Mouse (Mus musculus) T-cell, adult 66 days (primary cell): ENCODE data around the gene Lyg2. TPM values are rescaled to one million over a fixed set of nuclear protein-coding genes. Genes with fewer than 3 reads are reported as not detected.

Source experiments
- total RNA-seq, 2 experiments: library from RNA; stranded (reverse); gene quantifications; 3 replicates in 1 of 2; 4 replicates in 1 of 2; pipeline ENCODE4 v1.2.4; 2023

The Lyg2 gene
- total RNA-seq, result not detected

GRCm38 (mm10) chr1:37916393-37916792 lies at the start of gene Lyg2:
Gene Lyg2 (minus strand): TSS chr1:37916493.

DNA sequence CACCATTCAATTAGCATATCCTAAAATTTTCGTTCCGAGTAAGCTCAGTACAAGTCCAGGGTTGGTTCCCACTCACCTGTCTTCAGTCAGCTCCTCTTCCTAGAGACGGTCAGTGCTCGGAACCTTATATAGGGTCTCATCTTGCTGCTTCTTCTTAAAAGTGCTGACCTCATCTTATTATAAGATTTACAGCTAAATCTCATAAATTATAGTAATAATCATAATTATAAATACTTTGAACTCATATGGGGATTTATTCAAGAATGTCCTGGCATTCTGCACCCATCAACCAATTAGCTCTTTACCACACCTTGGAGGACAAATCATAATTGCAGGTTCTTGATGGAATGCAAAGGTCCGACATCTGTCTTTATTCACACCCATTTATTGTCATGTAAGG lies 41.4 kb upstream of the Lyg2 start, which contains the start of gene Lyg1:
TSS of gene Lyg1 (minus strand) at position 101 of the 400 bp plus-strand sequence.

GRCm38 (mm10) chr1:37890025-37890652 lies 26.2 kb downstream of the Lyg2 start, which contains the start of the genes Mitd1 and Mrpl30:
Gene Mitd1 (minus strand): TSS chr1:37890411.
Gene Mrpl30 (plus strand): TSS chr1:37890477.

DNA sequence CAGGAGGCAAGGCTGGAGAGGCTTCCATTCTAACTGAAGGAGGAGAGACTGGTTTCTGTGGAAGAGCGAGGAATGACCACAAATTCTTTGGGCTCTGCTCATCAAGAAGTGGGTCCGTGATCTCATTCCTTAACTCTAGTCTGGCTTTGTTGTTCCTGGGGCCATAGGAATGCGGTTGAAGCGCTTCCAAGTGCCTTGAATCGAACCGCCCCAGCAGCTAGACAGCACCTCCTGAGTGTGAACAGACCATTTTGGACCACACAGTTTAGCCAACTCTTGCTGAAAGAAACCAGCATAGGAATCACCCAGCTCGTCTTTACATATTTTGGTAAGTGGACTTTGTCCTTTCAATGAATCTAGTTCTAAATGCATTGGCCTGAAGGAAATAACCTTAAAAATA lies 44.6 kb downstream of the Lyg2 start, which contains the start of gene Lipt1:
TSS of gene Lipt1 (plus strand) at position 35 of the 400 bp plus-strand sequence.

DNA sequence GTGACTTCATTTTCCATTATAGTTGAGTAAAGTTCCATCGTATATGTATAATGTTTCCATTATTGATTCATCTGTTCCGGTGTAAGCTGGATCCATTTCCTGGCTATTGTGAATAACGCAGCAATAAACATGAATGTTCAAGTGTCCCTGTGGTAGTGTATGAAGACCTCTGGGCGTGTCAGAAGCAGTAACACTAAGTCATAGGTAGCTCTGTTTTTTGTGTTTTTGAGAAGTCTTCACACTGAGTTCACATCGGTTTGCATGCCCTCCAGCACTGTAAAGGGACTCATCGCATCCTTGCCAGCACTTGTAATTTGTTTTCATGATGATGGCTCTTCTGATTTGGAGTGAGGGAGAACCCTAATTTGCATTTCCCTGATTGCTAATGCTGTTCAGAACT lies 50.0 kb downstream of the Lyg2 start, which contains the start of gene Tsga10:
TSS of gene Tsga10 (minus strand) at position 144 of the 400 bp plus-strand sequence.

Other genes starting within 250 kb of the Lyg2 start
- gene 2010300C02Rik, start 196.4 kb downstream of the Lyg2 start, total RNA-seq, result under 1 TPM; 0.67 to 0.89 TPM
- 1 to 10 TPM; 3.3 to 3.5 TPM for gene Tsga10, start 50.1 kb downstream of the Lyg2 start, total RNA-seq
- gene Lipt1, start 44.8 kb downstream of the Lyg2 start, total RNA-seq, result 1 to 10 TPM; 2.6 TPM
- 10 to 100 TPM; 38.8 to 59.0 TPM for gene Mitd1, start 26.1 kb downstream of the Lyg2 start, total RNA-seq
- 100 to 1,000 TPM; 126 to 165 TPM for gene Mrpl30, start 26.0 kb downstream of the Lyg2 start, total RNA-seq
- gene Lyg1, start 41.3 kb upstream of the Lyg2 start, total RNA-seq, result not detected
- 10 to 100 TPM; 60.3 to 71.1 TPM for gene Txndc9, start 81.4 kb upstream of the Lyg2 start, total RNA-seq
- 10 to 100 TPM; 44.0 to 48.2 TPM for gene Eif5b, start 81.5 kb upstream of the Lyg2 start, total RNA-seq
- 10 to 100 TPM; 43.9 to 48.3 TPM for gene Rev1, start 213.3 kb upstream of the Lyg2 start, total RNA-seq